Mouse (Mus musculus) hindbrain, embryonic 13.5 days (tissue): ENCODE results near the gene Gata3. TPM values are rescaled to one million over a fixed set of nuclear protein-coding genes. Genes with fewer than 3 reads are reported as not detected.
A peak's percentile ranks its signal among the peaks of the same experiment; 100 is the strongest.

Source experiments
- ATAC-seq: fragments of 200-750 bp; cut with Nextera tagmentation; 2 replicates; pipeline ENCODE4 v1.8.0; 2017; ENCODE audit warnings: moderate TSS enrichment; ENCODE audit not compliant: low FRiP score
- H3K27ac ChIP-seq: fragments of 300-500 bp; sonication (generic); 2 replicates; pipeline ENCODE4 v1.5.1; 2015; ENCODE audit warnings: inconsistent platforms, mild to moderate bottlenecking, moderate library complexity
- H3K27me3 ChIP-seq: fragments of 300-500 bp; sonication (generic); 2 replicates; pipeline ENCODE4 v1.6.1; 2015; ENCODE audit warnings: mild to moderate bottlenecking, inconsistent platforms
- H3K36me3 ChIP-seq: fragments of 300-500 bp; sonication (generic); 2 replicates; pipeline ENCODE4 v1.6.1; 2015; ENCODE audit warnings: mild to moderate bottlenecking, inconsistent platforms
- H3K4me1 ChIP-seq: fragments of 300-500 bp; sonication (generic); replicated peaks from 2 replicates; pipeline ENCODE4 v1.6.1; 2015; ENCODE audit warnings: inconsistent platforms
- H3K4me2 ChIP-seq: fragments of 300-500 bp; sonication (generic); 2 replicates; pipeline ENCODE4 v1.6.1; 2015; ENCODE audit warnings: inconsistent platforms, mild to moderate bottlenecking, moderate library complexity
- H3K4me3 ChIP-seq: fragments of 300-500 bp; sonication (generic); 2 replicates; pipeline ENCODE4 v1.5.1; 2015; ENCODE audit warnings: mild to moderate bottlenecking, inconsistent platforms
- H3K9ac ChIP-seq: fragments of 300-500 bp; sonication (generic); 2 replicates; pipeline ENCODE4 v1.6.1; 2015; ENCODE audit warnings: mild to moderate bottlenecking, inconsistent platforms
- H3K9me3 ChIP-seq: fragments of 300-500 bp; sonication (generic); 2 replicates; pipeline ENCODE4 v1.6.1; 2016; ENCODE audit warnings: inconsistent platforms
- WGBS: fragments of 180-500 bp; shearing (Covaris S2); methylation state at CpG from one replicate; pipeline ENCODE4 v1.1.7; 2015; 5-methylcytosine and 5-hydroxymethylcytosine counted together
- polyA plus RNA-seq: library from polyadenylated mRNA; unstranded; fragments of >200 nt; fragmentation: Nextera tagmentation; extraction: Ambion mirVana; gene quantifications from 2 replicates; pipeline ENCODE4 v1.2.1, GENCODE M21; 2015

The Gata3 gene
- polyA plus RNA-seq, 1 experiment from 2014 or later = 32.3 TPM

DNA sequence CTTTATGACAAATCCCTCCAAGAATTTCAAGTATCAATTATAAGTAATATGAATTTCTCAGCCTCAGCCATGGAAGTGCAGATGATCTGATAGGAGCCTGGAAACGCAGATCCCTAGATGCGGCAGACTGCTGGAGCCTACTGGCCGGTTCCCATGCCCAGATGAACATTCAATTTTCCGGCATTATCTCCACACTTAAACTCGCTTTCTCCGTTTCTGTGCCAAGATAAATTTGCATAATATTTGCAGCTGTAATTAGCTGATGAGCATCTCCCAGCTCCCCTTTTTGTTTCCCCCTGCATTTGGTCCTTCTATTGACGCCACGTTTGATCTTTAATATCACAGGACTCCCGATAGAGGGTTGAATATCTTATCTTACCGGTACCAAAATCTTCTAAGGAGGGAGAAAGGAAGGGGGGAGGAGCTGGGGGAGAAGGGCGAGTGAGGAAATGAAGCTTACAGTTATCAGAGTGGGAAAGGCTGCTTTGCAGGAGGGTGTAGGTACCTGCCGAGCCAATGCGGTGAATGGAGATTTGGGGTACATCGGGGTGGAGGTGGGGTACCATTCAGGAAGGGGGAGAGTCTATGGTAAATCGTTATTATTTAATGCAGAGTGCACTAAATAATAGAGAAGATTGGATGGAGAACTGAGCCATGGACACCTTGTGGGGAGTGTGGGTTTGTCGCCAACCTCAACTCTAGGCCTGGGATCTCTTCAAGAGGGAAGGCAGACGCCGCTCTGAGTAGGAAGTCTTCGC lies 5.2 kb upstream of the Gata3 start:
- no peak for ATAC-seq
- H3K4me2 ChIP-seq = no peak overlapping the region
- 2% methylated on average over 19 of the region's 19 CpGs for WGBS
- no peak overlapping the region for H3K9ac ChIP-seq
- no peaks in the 10 kb centered on the region for H3K36me3 ChIP-seq
- peaks cover 18% of the 10 kb centered on the region for H3K4me1 ChIP-seq
- no peak overlapping the region for H3K27ac ChIP-seq
- peaks cover 96% of the 10 kb centered on the region for H3K27me3 ChIP-seq
- H3K9me3 ChIP-seq = no peaks in the 10 kb centered on the region
- no peak overlapping the region for H3K4me3 ChIP-seq

DNA sequence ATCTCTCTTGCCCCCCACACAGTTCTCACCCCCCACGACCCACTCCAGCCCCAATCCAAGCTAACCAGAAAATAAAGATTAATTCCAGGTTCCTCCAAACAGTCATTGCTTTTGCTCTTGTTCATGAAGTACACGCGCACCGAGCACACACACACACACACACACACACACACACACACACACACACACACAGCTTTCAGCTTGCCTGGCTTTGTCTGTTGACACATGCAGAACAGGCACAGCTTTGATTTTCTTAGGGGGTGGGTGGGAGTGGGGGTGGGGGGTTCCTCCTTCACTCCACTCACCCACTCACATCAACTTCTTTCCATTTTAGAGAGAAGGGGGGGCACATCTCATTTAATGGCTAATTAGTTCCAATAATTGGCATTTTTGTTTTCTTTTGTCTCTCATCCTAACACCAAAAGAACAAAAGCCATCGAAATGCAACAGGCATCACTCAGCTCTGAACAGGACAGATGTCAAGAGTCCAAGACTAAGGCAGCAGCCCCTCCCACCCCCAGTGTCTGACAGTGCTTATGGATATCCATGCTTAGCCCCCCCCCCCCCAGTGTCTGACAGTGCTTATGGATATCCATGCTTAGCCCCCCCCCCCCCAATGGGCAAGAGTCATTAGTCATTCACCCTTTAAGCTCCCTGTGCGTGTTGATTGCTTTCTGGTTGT lies 3.6 kb upstream of the Gata3 start:
- H3K9me3 ChIP-seq = no peaks in the 10 kb centered on the region
- no peak for ATAC-seq
- WGBS = 3% methylated on average over 6 of the region's 6 CpGs
- H3K9ac ChIP-seq = no peak overlapping the region
- H3K4me1 ChIP-seq = peaks cover 25% of the 10 kb centered on the region
- peaks cover 96% of the 10 kb centered on the region for H3K27me3 ChIP-seq
- no peak overlapping the region for H3K4me2 ChIP-seq
- no peak overlapping the region for H3K4me3 ChIP-seq
- H3K36me3 ChIP-seq = no peaks in the 10 kb centered on the region
- no peak overlapping the region for H3K27ac ChIP-seq

GRCm38 (mm10) chr2:9892541-9892940 lies 2.7 kb upstream of the Gata3 start:
- WGBS = 4% methylated on average over 7 of the region's 7 CpGs

GRCm38 (mm10) chr2:9890906-9891305 lies 1.1 kb upstream of the Gata3 start:
- WGBS = 1% methylated on average over 5 of the region's 5 CpGs
- H3K27ac ChIP-seq = no peak overlapping the region
- H3K9ac ChIP-seq = no peak overlapping the region
- peaks cover 96% of the 10 kb centered on the region for H3K27me3 ChIP-seq
- no peaks in the 10 kb centered on the region for H3K9me3 ChIP-seq
- ATAC-seq = no peak
- H3K36me3 ChIP-seq = no peaks in the 10 kb centered on the region
- H3K4me3 ChIP-seq = no peak overlapping the region
- peaks cover 8% of the 10 kb centered on the region for H3K4me1 ChIP-seq
- no peak overlapping the region for H3K4me2 ChIP-seq

More at GRCm38 (mm10) chr2:9892541-9892940, 2.7 kb upstream of the Gata3 start:
- Histone ChIP-seq H3K4me3 (no peak overlapping the region), H3K27me3 (peaks cover 96% of the 10 kb centered on the region), H3K36me3 (no peaks in the 10 kb centered on the region), H3K27ac (no peak overlapping the region), H3K4me1 (peaks cover 19% of the 10 kb centered on the region), H3K9ac (no peak overlapping the region), H3K9me3 (no peaks in the 10 kb centered on the region), H3K4me2 (no peak overlapping the region)
- ATAC-seq = no peak

GRCm38 (mm10) chr2:9890251-9890650 lies 417 bp upstream of the Gata3 start:
- H3K4me1 ChIP-seq = peaks cover 7% of the 10 kb centered on the region
- H3K36me3 ChIP-seq = no peaks in the 10 kb centered on the region
- H3K27me3 ChIP-seq = peaks cover 96% of the 10 kb centered on the region
- no peak for ATAC-seq
- H3K4me3 ChIP-seq = no peak overlapping the region
- whole genome bisulfite sequencing = 2% methylated on average over 8 of the region's 8 CpGs
- H3K27ac ChIP-seq = no peak overlapping the region
- no peak overlapping the region for H3K9ac ChIP-seq
- no peaks in the 10 kb centered on the region for H3K9me3 ChIP-seq
- no peak overlapping the region for H3K4me2 ChIP-seq

DNA sequence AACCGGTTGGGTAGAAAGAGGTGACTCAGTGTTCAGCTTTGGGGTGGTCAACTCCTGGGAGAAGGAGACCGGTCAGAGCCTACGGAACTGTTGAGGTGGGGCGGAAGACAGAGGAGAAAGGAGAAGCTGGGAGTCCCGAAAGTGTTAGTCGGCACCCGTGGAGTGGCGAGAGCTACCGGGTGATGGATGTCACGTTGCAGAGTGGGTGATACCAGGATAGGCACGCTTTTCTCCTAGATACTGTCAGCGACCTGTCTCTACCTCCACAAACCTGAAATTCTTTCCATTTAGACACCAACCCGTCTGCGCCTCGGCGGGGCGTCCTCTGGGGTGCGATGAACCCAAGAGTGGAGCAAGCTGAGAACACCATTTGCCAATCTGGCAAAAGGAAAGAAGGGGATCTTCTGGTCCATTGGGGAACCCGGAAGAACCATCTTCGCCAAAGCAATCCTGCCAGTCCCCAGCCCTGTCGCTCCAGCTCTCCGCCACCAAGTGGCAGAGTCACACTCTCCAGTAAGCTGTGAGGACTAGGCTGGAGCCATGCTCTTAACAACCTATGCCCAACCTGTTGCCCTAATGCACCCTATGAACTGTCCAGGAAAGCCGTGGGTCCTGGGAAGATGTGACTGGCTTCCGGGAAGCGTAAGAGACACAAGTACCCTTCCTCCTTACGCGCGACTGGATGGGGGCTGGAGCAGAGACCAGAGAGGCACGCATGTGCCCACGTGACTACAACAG lies 752 bp downstream of the Gata3 start, which contains the start of gene 9230102O04Rik:
Gene 9230102O04Rik (minus strand): TSS at position 628 of the 738 bp plus-strand sequence.
- WGBS = under 1% methylated on average over 30 of the region's 30 CpGs
- H3K9me3 ChIP-seq = no peaks in the 10 kb centered on the region
- H3K9ac ChIP-seq = 0 out of 2 replicates have a peak within 1 kb of the TSS, but pooled peaks have one; percentile 1
- peak; percentile 67 for ATAC-seq
- H3K27ac ChIP-seq = no peak within 1 kb of the TSS
- H3K4me2 ChIP-seq = peak within 1 kb of the TSS; percentile 41
- peaks cover 7% of the 10 kb centered on the region; the same call in 1 of the 2 replicates for H3K4me1 ChIP-seq
- H3K36me3 ChIP-seq = no peaks in the 10 kb centered on the region
- peaks cover 96% of the 10 kb centered on the region for H3K27me3 ChIP-seq
- peak within 1 kb of the TSS; percentile 23 for H3K4me3 ChIP-seq

DNA sequence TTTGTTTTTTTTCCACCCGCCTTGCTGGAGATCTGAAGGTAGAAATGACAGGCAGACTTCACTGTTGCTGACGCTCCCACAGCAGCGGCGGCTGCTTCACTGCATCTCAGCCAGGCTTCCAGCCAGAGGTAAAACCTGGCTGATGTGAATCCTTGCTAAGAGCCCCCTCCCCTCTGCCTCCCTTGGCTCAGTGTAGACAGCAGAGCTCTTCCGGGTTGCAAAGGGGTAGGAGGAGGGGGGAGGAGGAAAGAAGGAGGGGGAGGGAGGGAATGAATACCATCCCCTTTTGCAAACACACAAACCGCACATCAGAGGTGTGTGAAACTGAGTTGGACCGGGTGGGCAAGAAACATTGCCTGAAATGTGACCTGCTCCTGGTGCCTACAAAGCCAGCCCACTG lies 2.2 kb downstream of the Gata3 start:
- Histone ChIP-seq H3K9ac (0 out of 2 replicates have a peak overlapping the region, but pooled peaks have one; percentile 46), H3K36me3 (no peaks in the 10 kb centered on the region), H3K9me3 (no peaks in the 10 kb centered on the region), H3K4me1 (peaks cover 15% of the 10 kb centered on the region), H3K4me2 (no peak overlapping the region), H3K27ac (0 out of 2 replicates have a peak overlapping the region, but pooled peaks have one; percentile 24), H3K27me3 (peaks cover 93% of the 10 kb centered on the region), H3K4me3 (peak overlapping the region; percentile 41)
- 0 out of 2 replicates have a peak, but pooled peaks have one; percentile 27 for ATAC-seq
- under 1% methylated on average over 7 of the region's 7 CpGs for WGBS

- Histone ChIP-seq H3K4me2 (peak overlapping the region; percentile 61; the same call in 1 of the 2 replicates), H3K4me3 (peak overlapping the region; percentile 41)
Observed at GRCm38 (mm10) chr2:9886921-9887610, 2.8 kb downstream of the Gata3 start.

DNA sequence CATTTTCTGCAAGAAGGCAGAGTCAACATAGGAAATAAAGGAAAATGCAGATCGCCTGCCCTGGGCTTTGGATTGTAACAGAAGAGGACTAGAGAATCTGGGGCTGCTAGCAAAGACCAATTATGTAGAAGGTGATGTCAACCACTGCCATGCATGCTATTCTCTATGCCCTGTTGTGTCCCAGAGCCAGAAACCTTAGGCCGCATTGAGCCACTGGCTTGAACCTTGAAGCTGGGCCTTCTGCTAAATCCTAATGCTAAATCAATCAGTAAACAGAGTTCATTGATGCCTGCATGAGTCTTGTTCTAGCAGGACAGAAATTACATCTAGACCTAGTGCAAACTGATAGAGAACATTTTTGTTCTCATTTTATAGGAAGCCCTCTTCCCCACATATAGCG lies 3.8 kb downstream of the Gata3 start:
- peak overlapping the region; percentile 78 for H3K27ac ChIP-seq
- no peak for ATAC-seq
- peak overlapping the region; percentile 61 for H3K4me2 ChIP-seq
- H3K27me3 ChIP-seq = peaks cover 96% of the 10 kb centered on the region
- no peaks in the 10 kb centered on the region for H3K36me3 ChIP-seq
- H3K9me3 ChIP-seq = no peaks in the 10 kb centered on the region
- peak overlapping the region; percentile 41 for H3K4me3 ChIP-seq
- peaks cover 27% of the 10 kb centered on the region for H3K4me1 ChIP-seq
- 8% methylated on average over 3 of the region's 3 CpGs for WGBS
- peak overlapping the region; percentile 66 for H3K9ac ChIP-seq

More at GRCm38 (mm10) chr2:9886921-9887610, 2.8 kb downstream of the Gata3 start:
- Histone ChIP-seq H3K27me3 (peaks cover 92% of the 10 kb centered on the region), H3K36me3 (no peaks in the 10 kb centered on the region), H3K27ac (peak overlapping the region; percentile 24), H3K4me1 (peaks cover 20% of the 10 kb centered on the region), H3K9me3 (no peaks in the 10 kb centered on the region), H3K9ac (peak overlapping the region; percentile 46; the same call in 1 of the 2 replicates)
- ATAC-seq = no peak
- 2% methylated on average over 7 of the region's 7 CpGs for WGBS

DNA sequence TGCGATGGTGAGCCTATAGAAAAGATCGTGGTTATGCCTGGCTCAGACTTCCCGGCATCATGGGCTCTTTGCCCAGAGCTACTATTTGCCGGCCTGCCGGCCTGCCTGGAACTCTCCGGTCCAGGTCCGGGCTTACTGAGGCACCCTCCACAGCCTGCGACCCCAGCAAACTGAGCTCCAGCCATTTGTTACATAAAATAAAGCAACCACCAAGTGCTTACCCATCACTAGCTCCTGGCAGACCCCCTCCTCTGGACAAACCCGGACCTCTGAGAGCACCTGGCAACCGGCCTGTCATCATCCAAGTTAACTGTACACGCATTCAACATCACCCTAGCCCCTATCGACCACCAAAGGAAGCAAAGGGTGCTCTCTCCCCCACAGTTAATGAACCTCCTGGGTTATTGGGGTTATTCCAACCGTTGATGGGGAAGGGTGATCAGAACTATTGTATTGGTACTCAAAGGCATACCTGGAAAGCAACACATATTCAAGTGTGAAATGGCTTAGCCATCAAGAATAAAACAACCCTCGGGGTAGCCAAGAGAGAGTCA lies 4.5 kb downstream of the Gata3 start:
- peak overlapping the region; percentile 66 for H3K9ac ChIP-seq
- H3K27me3 ChIP-seq = peaks cover 96% of the 10 kb centered on the region
- no peaks in the 10 kb centered on the region for H3K36me3 ChIP-seq
- no peak for ATAC-seq
- H3K4me1 ChIP-seq = peaks cover 31% of the 10 kb centered on the region
- peak overlapping the region; percentile 61; the same call in 1 of the 2 replicates for H3K4me2 ChIP-seq
- WGBS = 2% methylated on average over 14 of the region's 14 CpGs
- peak overlapping the region; percentile 78 for H3K27ac ChIP-seq
- no peaks in the 10 kb centered on the region for H3K9me3 ChIP-seq
- H3K4me3 ChIP-seq = peak overlapping the region; percentile 41

DNA sequence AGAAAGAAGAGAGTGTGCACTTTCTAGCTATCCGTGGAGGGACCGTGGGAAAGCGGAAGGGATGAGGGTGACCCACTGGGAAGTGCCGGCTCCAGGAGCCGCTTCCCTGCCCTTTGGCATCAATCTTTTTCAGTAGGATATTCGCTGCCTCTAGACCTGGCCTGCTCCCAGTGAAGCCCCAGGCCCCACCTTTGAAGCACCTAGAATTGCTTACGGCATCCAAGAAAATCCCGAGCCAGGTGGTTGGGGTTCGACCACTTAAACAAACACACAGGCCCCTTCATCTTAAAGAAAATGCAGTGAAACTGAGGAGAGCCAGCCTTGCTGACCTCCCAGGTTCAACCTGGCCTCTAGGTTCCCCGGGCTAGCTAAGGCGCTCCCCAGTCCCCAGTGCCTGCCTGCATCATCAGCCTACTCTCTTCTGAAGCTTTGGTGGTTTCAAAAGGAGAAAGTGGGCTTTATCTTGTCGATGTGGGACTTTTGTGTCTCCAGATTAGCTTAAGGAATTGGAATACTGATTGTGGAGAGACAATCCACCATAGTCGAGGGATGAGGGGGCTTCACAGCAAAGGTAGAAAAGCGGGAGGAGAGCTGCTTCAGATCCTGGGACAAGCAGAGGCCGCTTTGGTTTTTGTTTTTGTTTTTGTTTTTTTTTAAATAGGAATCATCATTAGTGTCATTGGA lies 5.2 kb downstream of the Gata3 start:
- WGBS = 1% methylated on average over 15 of the region's 15 CpGs
- Histone ChIP-seq H3K9ac (peak overlapping the region; percentile 66), H3K4me1 (peaks cover 29% of the 10 kb centered on the region), H3K9me3 (no peaks in the 10 kb centered on the region), H3K27me3 (peaks cover 96% of the 10 kb centered on the region), H3K4me2 (peak overlapping the region; percentile 61), H3K4me3 (peak overlapping the region; percentile 41), H3K27ac (peak overlapping the region; percentile 78), H3K36me3 (no peaks in the 10 kb centered on the region)
- ATAC-seq = no peak
